ENCODE assay signal across 20 mouse cellular contexts in genomic region chr5:72902312-72902711, GRCm38 (mm10). TPM values are rescaled to one million over a fixed set of nuclear protein-coding genes. Genes with fewer than 3 reads are reported as not detected.
DNase-seq lines count a peak whose midpoint lies in the region; ATAC-seq and TF ChIP-seq lines count a peak whose summit lies in the region.
"Had no signal": no experiment of that assay in that cellular context is flagged by ENCODE, and none has a peak within 500 bp of the region (broad histone marks: within the 10 kb centered on the region; RNA-seq: fewer than 3 reads in every experiment).

No protein-coding gene starts in this region.

- peak; percentile 62 for ATAC-seq in forebrain, embryonic 14.5 days
- no peak for ATAC-seq in forebrain, postnatal 0 days
- no peak for ATAC-seq in heart, embryonic 16.5 days (replicated peaks; ENCODE audit: extremely low read depth, insufficient read depth, low FRiP score)
- ATAC-seq: inflammation-experienced regulatory T-cells, adult 6 months; midbrain, embryonic 13.5 days had no signal

- no peaks in the 10 kb centered on the region for H3K27me3 ChIP-seq in forebrain, embryonic 14.5 days (replicated peaks; ENCODE audit: control insufficient read depth, insufficient read depth, low read length)
- H3K27me3 ChIP-seq in forebrain, postnatal 0 days (ENCODE audit: insufficient read depth, low read length), result no peaks in the 10 kb centered on the region
- no peaks in the 10 kb centered on the region for H3K27me3 ChIP-seq in heart, embryonic 16.5 days (ENCODE audit: control insufficient read depth, insufficient read depth, low read length)
- H3K27me3 ChIP-seq in kidney, adult 2 months (replicated peaks; ENCODE audit: control insufficient read depth, insufficient read depth, low read length), result no peaks in the 10 kb centered on the region
- H3K27me3 ChIP-seq: midbrain, embryonic 13.5 days; neural tube, embryonic 13.5 days had no signal

- TF ChIP-seq CTCF in forebrain, postnatal 0 days (IDR thresholded peaks at IDR 0.05; ENCODE audit: low read depth), result no peak
- TF ChIP-seq CTCF in kidney, adult 2 months (conservative IDR thresholded peaks at IDR 0.05; ENCODE audit: insufficient read depth, insufficient read length, low read depth, low read length), result no peak

- H3K4me1 ChIP-seq in forebrain, embryonic 14.5 days (ENCODE audit: control insufficient read depth, insufficient read depth, low read length), result no peaks in the 10 kb centered on the region
- H3K4me1 ChIP-seq in forebrain, postnatal 0 days (ENCODE audit: insufficient read depth), result 0 out of 2 replicates have a peak, but pooled peaks cover 9% of the 10 kb centered on the region
- peaks cover 32% of the 10 kb centered on the region for H3K4me1 ChIP-seq in heart, embryonic 16.5 days (ENCODE audit: control insufficient read depth, insufficient read depth, low read length)
- peaks cover 14 to 31% of the 10 kb centered on the region in 2 experiments for H3K4me1 ChIP-seq in ES-E14 (ENCODE audit: control insufficient read depth in 2 of 2, insufficient read depth in 2 of 2, low read length in 2 of 2, poor library complexity in 1 of 2)
- no peaks in the 10 kb centered on the region for H3K4me1 ChIP-seq in kidney, adult 2 months (ENCODE audit: control insufficient read depth, insufficient read depth, low read length)
- H3K4me1 ChIP-seq: midbrain, embryonic 13.5 days; neural tube, embryonic 13.5 days had no signal

- peak; percentile 61 for DNase-seq in forebrain, embryonic 14.5 days (ENCODE audit: low spot score)
- no peak for DNase-seq in forebrain, postnatal 0 days
- DNase-seq in heart, adult 18-20 months, result no peak
- peak; percentile 94 for DNase-seq in ES-E14 (ENCODE audit: low read depth, low spot score)
- DNase-seq in retina, embryonic 14.5 days (ENCODE audit: low spot score), result peak; percentile 26
- DNase-seq in kidney, adult 2 months, result no peak
- DNase-seq: cerebellum, adult 9-10 months; gastrocnemius, postnatal 25 days; kidney, adult 8-10 months; kidney, postnatal 36 days; left cerebral cortex, postnatal 4 days; liver; lung, postnatal 10 days; right cerebral cortex, postnatal 14 days; spleen, adult 18-20 months; thymus, postnatal 25 days had no signal

- no peak for TF ChIP-seq POLR2A in kidney, adult 2 months (IDR thresholded peaks at IDR 0.05; ENCODE audit: low read depth, low read length)

- no peak overlapping the region for H3K9ac ChIP-seq in forebrain, embryonic 14.5 days (ENCODE audit: low read length)
- no peak overlapping the region for H3K9ac ChIP-seq in forebrain, postnatal 0 days
- no peak overlapping the region for H3K9ac ChIP-seq in heart, embryonic 16.5 days (ENCODE audit: low read length)
- no peak overlapping the region for H3K9ac ChIP-seq in ES-E14 (ENCODE audit: insufficient read depth, low read depth, low read length, poor library complexity, severe bottlenecking)
- H3K9ac ChIP-seq: midbrain, embryonic 13.5 days; neural tube, embryonic 13.5 days had no signal

- in situ Hi-C loops in ES-E14 (cut with MboI; ENCODE audit: low sequenced_read_pairs in 2 of 2, unreplicated experiment in 2 of 2), result no loop called here

- no peak overlapping the region for H3K4me2 ChIP-seq in forebrain, embryonic 14.5 days (ENCODE audit: low read length)
- no peak overlapping the region for H3K4me2 ChIP-seq in forebrain, postnatal 0 days (ENCODE audit: low read depth)
- no peak overlapping the region for H3K4me2 ChIP-seq in heart, embryonic 16.5 days (ENCODE audit: low read depth, low read length)
- H3K4me2 ChIP-seq: midbrain, embryonic 13.5 days; neural tube, embryonic 13.5 days had no signal

- no peak overlapping the region for H3K27ac ChIP-seq in forebrain, embryonic 14.5 days (ENCODE audit: low read depth, low read length)
- no peak overlapping the region for H3K27ac ChIP-seq in forebrain, postnatal 0 days (ENCODE audit: low read depth, low read length)
- peak overlapping the region; percentile 85 for H3K27ac ChIP-seq in heart, embryonic 16.5 days (ENCODE audit: low read length)
- peak overlapping the region; percentile 56; the same call in 1 of the 2 replicates for H3K27ac ChIP-seq in ES-E14 (ENCODE audit: insufficient read depth, low read depth, low read length, poor library complexity, severe bottlenecking)
- H3K27ac ChIP-seq in kidney, adult 2 months (ENCODE audit: insufficient read depth, low read depth, low read length), result no peak overlapping the region
- H3K27ac ChIP-seq: midbrain, embryonic 13.5 days; neural tube, embryonic 13.5 days had no signal

- H3K9me3 ChIP-seq in forebrain, embryonic 14.5 days (replicated peaks; ENCODE audit: control insufficient read depth, low read length), result no peaks in the 10 kb centered on the region
- H3K9me3 ChIP-seq in forebrain, postnatal 0 days (ENCODE audit: low read length), result no peaks in the 10 kb centered on the region
- no peaks in the 10 kb centered on the region for H3K9me3 ChIP-seq in heart, embryonic 16.5 days (replicated peaks; ENCODE audit: control insufficient read depth, low read length)
- H3K9me3 ChIP-seq in ES-E14 (ENCODE audit: control insufficient read depth, insufficient read depth, low read depth, low read length), result no peaks in the 10 kb centered on the region
- H3K9me3 ChIP-seq: midbrain, embryonic 13.5 days; neural tube, embryonic 13.5 days had no signal

- H3K36me3 ChIP-seq in forebrain, embryonic 14.5 days (ENCODE audit: control insufficient read depth, insufficient read depth, low read length), result no peaks in the 10 kb centered on the region
- H3K36me3 ChIP-seq in forebrain, postnatal 0 days (ENCODE audit: insufficient read depth), result no peaks in the 10 kb centered on the region
- no peaks in the 10 kb centered on the region for H3K36me3 ChIP-seq in heart, embryonic 16.5 days (ENCODE audit: control insufficient read depth, insufficient read depth)
- no peaks in the 10 kb centered on the region for H3K36me3 ChIP-seq in ES-E14 (ENCODE audit: control insufficient read depth, insufficient read depth, low read length, poor library complexity, severe bottlenecking)
- H3K36me3 ChIP-seq in kidney, adult 2 months (ENCODE audit: control insufficient read depth, insufficient read depth, low read length), result no peaks in the 10 kb centered on the region
- H3K36me3 ChIP-seq: midbrain, embryonic 13.5 days; neural tube, embryonic 13.5 days had no signal

- WGBS in forebrain, embryonic 14.5 days, result 14% methylated on average over 3 of the region's 3 CpGs
- WGBS in forebrain, postnatal 0 days, result 18% methylated on average over 3 of the region's 3 CpGs
- 78% methylated on average over 3 of the region's 3 CpGs for WGBS in heart, embryonic 16.5 days
- 62% methylated on average over 3 of the region's 3 CpGs for WGBS in kidney, adult 2 months

- H3K4me3 ChIP-seq in forebrain, embryonic 14.5 days (ENCODE audit: low read depth, low read length), result no peak overlapping the region
- H3K4me3 ChIP-seq in forebrain, postnatal 0 days (ENCODE audit: low read depth, low read length), result no peak overlapping the region
- H3K4me3 ChIP-seq in heart, embryonic 16.5 days (ENCODE audit: low read length), result no peak overlapping the region
- no peak overlapping the region for H3K4me3 ChIP-seq in ES-E14 (ENCODE audit: insufficient read depth in 1 of 2, low read depth in 1 of 2, low read length in 2 of 2, poor library complexity in 1 of 2, severe bottlenecking in 1 of 2)
- H3K4me3 ChIP-seq in kidney, adult 2 months (ENCODE audit: insufficient read depth, low read depth, low read length), result no peak overlapping the region
- H3K4me3 ChIP-seq: midbrain, embryonic 13.5 days; neural tube, embryonic 13.5 days had no signal

TF ChIP-seq in ES-E14, 5 proteins besides CTCF, POLR2A, EP300 and RAD21:
- TF ChIP-seq ZNF384 (IDR thresholded peaks at IDR 0.05; ENCODE audit: low read depth, low read length) (no peak), CHD2 (IDR thresholded peaks at IDR 0.05; ENCODE audit: low read depth, low read length) (peak; percentile 85)

RNA-seq across cellular contexts. Expression of gene Slain2, which starts 11.8 kb away (rescaled TPM):
- polyA plus RNA-seq in forebrain, embryonic 14.5 days (2014; fragmentation: Nextera tagmentation; extraction: Ambion mirVana), result 18.9 and 20.5 TPM in 2 replicates
- 43.4 and 48.2 TPM in 2 replicates for total RNA-seq in forebrain, postnatal 0 days (2014; rRNA removed)
- polyA plus RNA-seq in forebrain, postnatal 0 days (2015; fragmentation: Nextera tagmentation; extraction: Ambion mirVana), result 11.3 and 12.7 TPM in 2 replicates
- polyA plus RNA-seq in heart, embryonic 16.5 days (2015; fragmentation: Nextera tagmentation; extraction: Ambion mirVana), result 22.6 and 24.0 TPM in 2 replicates
- total RNA-seq in heart, adult 18-20 months (2021), result 100 to 1,000 TPM; 138 to 147 TPM
- 23.0 and 24.5 TPM in 2 replicates for total RNA-seq in ES-E14 (2012; rRNA removed)
- 23.4 and 24.3 TPM in 2 replicates for polyA plus RNA-seq in kidney, adult 2 months (2012; rRNA removed)

RNA-seq across cellular contexts. Expression of gene Tec, which starts 34.0 kb away (rescaled TPM):
- polyA plus RNA-seq in forebrain, embryonic 14.5 days (2014; fragmentation: Nextera tagmentation; extraction: Ambion mirVana), result 4.3 and 5.1 TPM in 2 replicates
- 4.0 and 6.9 TPM in 2 replicates for total RNA-seq in forebrain, postnatal 0 days (2014; rRNA removed)
- 2.1 and 2.5 TPM in 2 replicates for polyA plus RNA-seq in forebrain, postnatal 0 days (2015; fragmentation: Nextera tagmentation; extraction: Ambion mirVana)
- 17.9 and 23.0 TPM in 2 replicates for polyA plus RNA-seq in heart, embryonic 16.5 days (2015; fragmentation: Nextera tagmentation; extraction: Ambion mirVana)
- 10 to 100 TPM; 15.0 to 16.8 TPM for total RNA-seq in heart, adult 18-20 months (2021)
- total RNA-seq in ES-E14 (2012; rRNA removed), result 2.1 and 4.7 TPM in 2 replicates
- polyA plus RNA-seq in kidney, adult 2 months (2012; rRNA removed), result 7.8 and 8.1 TPM in 2 replicates

Comparison
In these comparisons a context has a peak if more than half of its experiments do, and no peak if none do; other contexts are left out.
1. DNase-seq: peak in forebrain, embryonic 14.5 days (single experiment), ES-E14 (single experiment) and retina, embryonic 14.5 days (single experiment); none in forebrain, postnatal 0 days (single experiment), heart, adult 18-20 months (0 of 2) and kidney, adult 2 months (single experiment).
2. H3K27ac ChIP-seq: peak in heart, embryonic 16.5 days (single experiment) and ES-E14 (single experiment); none in forebrain, embryonic 14.5 days (single experiment), forebrain, postnatal 0 days (single experiment) and kidney, adult 2 months (single experiment).